Mouse (Mus musculus) liver, embryonic 14.5 days (tissue): ENCODE data around the gene Atn1.

Experiments used
- CTCF ChIP-seq: IDR thresholded peaks from 2 replicates; pipeline ENCODE4 v1.5.1; 2016; ENCODE audit warnings: antibody characterized with exemption, low read depth, control low read depth
- EP300 ChIP-seq: IDR thresholded peaks from 2 replicates; pipeline ENCODE4 v1.6.1; 2016; ENCODE audit warnings: antibody characterized with exemption, low read depth

- TF ChIP-seq CTCF = no peak
- TF ChIP-seq EP300 = no peak
These were observed 24.6 kb upstream of the Atn1 start for GRCm38 (mm10) chr6:124780917-124781316.
